Mouse (Mus musculus) midbrain, embryonic 16.5 days (tissue): ENCODE data around the gene Kcnf1. TPM values are rescaled to one million over a fixed set of nuclear protein-coding genes. Genes with fewer than 3 reads are reported as not detected.

ENCODE experiments used
- ATAC-seq: fragments of 200-750 bp; cut with Nextera tagmentation; 2 replicates; pipeline ENCODE4 v1.8.0; 2017; ENCODE audit warnings: moderate TSS enrichment
- H3K27ac ChIP-seq: fragments of 300-500 bp; sonication (generic); 2 replicates; pipeline ENCODE4 v1.5.1; 2014; ENCODE audit warnings: mild to moderate bottlenecking, low read length, mixed read lengths
- H3K27me3 ChIP-seq: fragments of 300-500 bp; sonication (generic); 2 replicates; pipeline ENCODE4 v1.6.1; 2014; ENCODE audit warnings: low read depth, low read length, mixed read lengths; ENCODE audit not compliant: control insufficient read depth, insufficient read depth
- H3K36me3 ChIP-seq: fragments of 300-500 bp; sonication (generic); 2 replicates; pipeline ENCODE4 v1.6.1; 2014; ENCODE audit warnings: mild to moderate bottlenecking, low read length, moderate library complexity, mixed read lengths; ENCODE audit not compliant: control insufficient read depth, insufficient read depth
- H3K4me1 ChIP-seq: fragments of 300-500 bp; sonication (generic); 2 replicates; pipeline ENCODE4 v1.6.1; 2014; ENCODE audit warnings: mild to moderate bottlenecking, low read length, mixed read lengths; ENCODE audit not compliant: control insufficient read depth, insufficient read depth
- H3K4me2 ChIP-seq: fragments of 300-500 bp; sonication (generic); 2 replicates; pipeline ENCODE4 v1.6.1; 2014; ENCODE audit warnings: mild to moderate bottlenecking, low read length, mixed read lengths
- H3K4me3 ChIP-seq: fragments of 300-500 bp; sonication (generic); 2 replicates; pipeline ENCODE4 v1.5.1; 2014; ENCODE audit warnings: low read depth, mild to moderate bottlenecking, low read length, moderate library complexity, mixed read lengths
- H3K9ac ChIP-seq: fragments of 300-500 bp; sonication (generic); 2 replicates; pipeline ENCODE4 v1.6.1; 2014; ENCODE audit warnings: low read depth, low read length, mixed read lengths
- H3K9me3 ChIP-seq: fragments of 300-500 bp; sonication (generic); replicated peaks from 2 replicates; pipeline ENCODE4 v1.6.1; 2014; ENCODE audit warnings: mild to moderate bottlenecking, low read length, mixed read lengths; ENCODE audit not compliant: control insufficient read depth, poor library complexity, severe bottlenecking
- WGBS: fragments of 180-500 bp; shearing (Covaris S2); extraction: QIAGEN DNeasy Blood & Tissue Kit; methylation state at CpG from one replicate; pipeline ENCODE4 v1.1.7; 2014; 5-methylcytosine and 5-hydroxymethylcytosine counted together
- polyA plus RNA-seq: library from polyadenylated mRNA; unstranded; fragments of >200 nt; fragmentation: Nextera tagmentation; extraction: Ambion mirVana; gene quantifications from 2 replicates; pipeline ENCODE4 v1.2.1, GENCODE M21; 2015

Gene Kcnf1
- polyA plus RNA-seq = 6.5 TPM in 2 replicates

- peak within 1 kb of the TSS; percentile 82 for H3K9ac ChIP-seq
- H3K4me3 ChIP-seq = peak within 1 kb of the TSS; percentile 76
- no peaks in the 10 kb centered on the region for H3K9me3 ChIP-seq
- H3K36me3 ChIP-seq = no peaks in the 10 kb centered on the region
- WGBS = 11% methylated on average over 4 of the region's 4 CpGs
- H3K4me2 ChIP-seq = peak within 1 kb of the TSS; percentile 94
- peaks cover 9% of the 10 kb centered on the region for H3K27me3 ChIP-seq
- peak within 1 kb of the TSS; percentile 81 for H3K27ac ChIP-seq
- peaks cover 11% of the 10 kb centered on the region for H3K4me1 ChIP-seq
- ATAC-seq = peak; percentile 38
These were observed at the start of gene Kcnf1 for GRCm38 (mm10) chr12:17176757-17177092. Gene Kcnf1 (minus strand): TSS chr12:17176888.

GRCm38 (mm10) chr12:17225012-17225411 is 48.3 kb upstream of the Kcnf1 start:
- H3K4me2 ChIP-seq = no peak overlapping the region
- H3K9me3 ChIP-seq = no peaks in the 10 kb centered on the region
- no peak for ATAC-seq
- H3K36me3 ChIP-seq = no peaks in the 10 kb centered on the region
- no peaks in the 10 kb centered on the region for H3K27me3 ChIP-seq
- no peak overlapping the region for H3K4me3 ChIP-seq
- WGBS = 75% methylated on average over 5 of the region's 5 CpGs
- H3K4me1 ChIP-seq = peaks cover 3% of the 10 kb centered on the region; the same call in 1 of the 2 replicates
- H3K27ac ChIP-seq = no peak overlapping the region
- no peak overlapping the region for H3K9ac ChIP-seq

GRCm38 (mm10) chr12:17223050-17223449 is 46.4 kb upstream of the Kcnf1 start:
- no peaks in the 10 kb centered on the region for H3K27me3 ChIP-seq
- WGBS = 62% methylated on average over 3 of the region's 3 CpGs
- H3K9ac ChIP-seq = no peak overlapping the region
- H3K9me3 ChIP-seq = no peaks in the 10 kb centered on the region
- H3K27ac ChIP-seq = no peak overlapping the region
- no peak overlapping the region for H3K4me2 ChIP-seq
- peaks cover 3% of the 10 kb centered on the region; the same call in 1 of the 2 replicates for H3K4me1 ChIP-seq
- H3K4me3 ChIP-seq = no peak overlapping the region
- no peaks in the 10 kb centered on the region for H3K36me3 ChIP-seq
- ATAC-seq = 0 out of 2 replicates have a peak, but pooled peaks have one; percentile 12

- 49% methylated on average over 5 of the region's 5 CpGs for WGBS
- no peak overlapping the region for H3K9ac ChIP-seq
- no peaks in the 10 kb centered on the region for H3K36me3 ChIP-seq
- no peak for ATAC-seq
- no peaks in the 10 kb centered on the region for H3K27me3 ChIP-seq
- no peaks in the 10 kb centered on the region for H3K4me1 ChIP-seq
- no peak overlapping the region for H3K4me2 ChIP-seq
- no peak overlapping the region for H3K27ac ChIP-seq
- no peak overlapping the region for H3K4me3 ChIP-seq
- H3K9me3 ChIP-seq = no peaks in the 10 kb centered on the region
These were observed 45.3 kb upstream of the Kcnf1 start for GRCm38 (mm10) chr12:17221891-17222428.

- H3K9me3 ChIP-seq = no peaks in the 10 kb centered on the region
- H3K9ac ChIP-seq = no peak overlapping the region
- no peak overlapping the region for H3K4me3 ChIP-seq
- no peak overlapping the region for H3K4me2 ChIP-seq
- no peaks in the 10 kb centered on the region for H3K27me3 ChIP-seq
- H3K36me3 ChIP-seq = no peaks in the 10 kb centered on the region
- no peak for ATAC-seq
- H3K27ac ChIP-seq = no peak overlapping the region
- no peaks in the 10 kb centered on the region for H3K4me1 ChIP-seq
- WGBS = 78% methylated on average over 5 of the region's 5 CpGs
These were observed 43.9 kb upstream of the Kcnf1 start for GRCm38 (mm10) chr12:17220631-17221030.

- H3K9ac ChIP-seq = no peak overlapping the region
- H3K27me3 ChIP-seq = no peaks in the 10 kb centered on the region
- H3K27ac ChIP-seq = no peak overlapping the region
- H3K4me3 ChIP-seq = no peak overlapping the region
- H3K4me1 ChIP-seq = no peaks in the 10 kb centered on the region
- no peaks in the 10 kb centered on the region for H3K9me3 ChIP-seq
- WGBS = 87% methylated on average over 4 of the region's 4 CpGs
- ATAC-seq = no peak
- no peak overlapping the region for H3K4me2 ChIP-seq
- no peaks in the 10 kb centered on the region for H3K36me3 ChIP-seq
These were observed 42.4 kb upstream of the Kcnf1 start for GRCm38 (mm10) chr12:17219107-17219506.

GRCm38 (mm10) chr12:17218390-17218789 is 41.7 kb upstream of the Kcnf1 start:
- Histone ChIP-seq H3K4me2 (no peak overlapping the region), H3K27ac (no peak overlapping the region), H3K36me3 (no peaks in the 10 kb centered on the region), H3K9me3 (no peaks in the 10 kb centered on the region), H3K4me1 (no peaks in the 10 kb centered on the region), H3K9ac (no peak overlapping the region), H3K27me3 (no peaks in the 10 kb centered on the region), H3K4me3 (no peak overlapping the region)
- ATAC-seq = no peak
- 36% methylated on average over 8 of the region's 8 CpGs for WGBS

- Histone ChIP-seq H3K9me3 (no peaks in the 10 kb centered on the region), H3K27ac (no peak overlapping the region), H3K36me3 (no peaks in the 10 kb centered on the region), H3K27me3 (no peaks in the 10 kb centered on the region), H3K4me3 (no peak overlapping the region), H3K4me1 (no peaks in the 10 kb centered on the region), H3K4me2 (no peak overlapping the region), H3K9ac (no peak overlapping the region)
- ATAC-seq = no peak
- 94% methylated on average over 7 of the region's 7 CpGs for WGBS
These were observed 39.1 kb upstream of the Kcnf1 start for GRCm38 (mm10) chr12:17215751-17216150.

GRCm38 (mm10) chr12:17202492-17203322 is 26.0 kb upstream of the Kcnf1 start:
- Histone ChIP-seq H3K4me2 (no peak overlapping the region), H3K27ac (no peak overlapping the region), H3K36me3 (no peaks in the 10 kb centered on the region), H3K9me3 (no peaks in the 10 kb centered on the region), H3K4me1 (no peaks in the 10 kb centered on the region), H3K4me3 (no peak overlapping the region), H3K27me3 (no peaks in the 10 kb centered on the region), H3K9ac (no peak overlapping the region)
- 0 out of 2 replicates have a peak, but pooled peaks have one; percentile 32 for ATAC-seq
- WGBS = 36% methylated on average over 13 of the region's 13 CpGs
